Mouse (Mus musculus): ENCODE data around the gene Syt14.

The Syt14 gene

GRCm38 (mm10) chr1:193000908-193001307 lies 34.7 kb downstream of the Syt14 start:
- in situ Hi-C loops (cut with MboI; ENCODE audit: low pct_unique_long_range_greater_than_20kb in 1 of 2, low sequenced_read_pairs in 2 of 2, unreplicated experiment in 1 of 2): no loop called here

- in situ Hi-C loops (cut with MboI; ENCODE audit: low pct_unique_long_range_greater_than_20kb in 1 of 2, low sequenced_read_pairs in 2 of 2, unreplicated experiment in 1 of 2): no loop called here
Observed at GRCm38 (mm10) chr1:192994179-192994873, 41.2 kb downstream of the Syt14 start.

GRCm38 (mm10) chr1:192993491-192993890 lies 42.1 kb downstream of the Syt14 start:
- in situ Hi-C loops (cut with MboI; ENCODE audit: low pct_unique_long_range_greater_than_20kb in 1 of 2, low sequenced_read_pairs in 2 of 2, unreplicated experiment in 1 of 2): no loop called here

- in situ Hi-C loops (cut with MboI; ENCODE audit: low pct_unique_long_range_greater_than_20kb in 1 of 2, low sequenced_read_pairs in 2 of 2, unreplicated experiment in 1 of 2): no loop called here
Observed at GRCm38 (mm10) chr1:192987203-192987602, 48.4 kb downstream of the Syt14 start.

GRCm38 (mm10) chr1:192986481-192986880 lies 49.1 kb downstream of the Syt14 start:
- in situ Hi-C loops (cut with MboI; ENCODE audit: low pct_unique_long_range_greater_than_20kb in 1 of 2, low sequenced_read_pairs in 2 of 2, unreplicated experiment in 1 of 2): no loop called here

GRCm38 (mm10) chr1:192984333-192984732 lies 51.2 kb downstream of the Syt14 start:
- in situ Hi-C loops (cut with MboI; ENCODE audit: low pct_unique_long_range_greater_than_20kb in 1 of 2, low sequenced_read_pairs in 2 of 2, unreplicated experiment in 1 of 2): no loop called here

GRCm38 (mm10) chr1:192981658-192982057 lies 53.9 kb downstream of the Syt14 start:
- in situ Hi-C loops (cut with MboI; ENCODE audit: low pct_unique_long_range_greater_than_20kb in 1 of 2, low sequenced_read_pairs in 2 of 2, unreplicated experiment in 1 of 2): no loop called here

GRCm38 (mm10) chr1:192981120-192981519 lies 54.5 kb downstream of the Syt14 start:
- in situ Hi-C loops (cut with MboI; ENCODE audit: low pct_unique_long_range_greater_than_20kb in 1 of 2, low sequenced_read_pairs in 2 of 2, unreplicated experiment in 1 of 2): no loop called here

- in situ Hi-C loops (cut with MboI; ENCODE audit: low pct_unique_long_range_greater_than_20kb in 1 of 2, low sequenced_read_pairs in 2 of 2, unreplicated experiment in 1 of 2): no loop called here
Observed at GRCm38 (mm10) chr1:192962323-192962722, 73.3 kb downstream of the Syt14 start.

GRCm38 (mm10) chr1:192947839-192948173 lies 87.8 kb downstream of the Syt14 start:
- in situ Hi-C loops (cut with MboI; ENCODE audit: low pct_unique_long_range_greater_than_20kb in 1 of 2, low sequenced_read_pairs in 2 of 2, unreplicated experiment in 1 of 2): no loop called here

- in situ Hi-C loops (cut with MboI; ENCODE audit: low pct_unique_long_range_greater_than_20kb in 1 of 2, low sequenced_read_pairs in 2 of 2, unreplicated experiment in 1 of 2): no loop called here
Observed at GRCm38 (mm10) chr1:192947170-192947838, 88.3 kb downstream of the Syt14 start.

GRCm38 (mm10) chr1:192939033-192939432 lies 96.5 kb downstream of the Syt14 start:
- in situ Hi-C loops (cut with MboI; ENCODE audit: low pct_unique_long_range_greater_than_20kb in 1 of 2, low sequenced_read_pairs in 2 of 2, unreplicated experiment in 1 of 2): no loop called here

- in situ Hi-C loops (cut with MboI; ENCODE audit: low pct_unique_long_range_greater_than_20kb in 1 of 2, low sequenced_read_pairs in 2 of 2, unreplicated experiment in 1 of 2): no loop called here
Observed at GRCm38 (mm10) chr1:192937956-192938355, 97.6 kb downstream of the Syt14 start.

- in situ Hi-C loops (cut with MboI; ENCODE audit: low pct_unique_long_range_greater_than_20kb in 1 of 2, low sequenced_read_pairs in 2 of 2, unreplicated experiment in 1 of 2): no loop called here
Observed at GRCm38 (mm10) chr1:192931797-192932196, 103.8 kb downstream of the Syt14 start.

- in situ Hi-C loops (cut with MboI; ENCODE audit: low pct_unique_long_range_greater_than_20kb in 1 of 2, low sequenced_read_pairs in 2 of 2, unreplicated experiment in 1 of 2): no loop called here
Observed at GRCm38 (mm10) chr1:192912101-192912728, 123.4 kb downstream of the Syt14 start.

GRCm38 (mm10) chr1:192901516-192901915 lies 134.1 kb downstream of the Syt14 start:
- in situ Hi-C loops (cut with MboI; ENCODE audit: low pct_unique_long_range_greater_than_20kb in 1 of 2, low sequenced_read_pairs in 2 of 2, unreplicated experiment in 1 of 2): no loop called here

GRCm38 (mm10) chr1:192900913-192901312 lies 134.7 kb downstream of the Syt14 start:
- in situ Hi-C loops (cut with MboI; ENCODE audit: low pct_unique_long_range_greater_than_20kb in 1 of 2, low sequenced_read_pairs in 2 of 2, unreplicated experiment in 1 of 2): no loop called here

GRCm38 (mm10) chr1:192898742-192899141 lies 136.8 kb downstream of the Syt14 start:
- in situ Hi-C loops (cut with MboI; ENCODE audit: low pct_unique_long_range_greater_than_20kb in 1 of 2, low sequenced_read_pairs in 2 of 2, unreplicated experiment in 1 of 2): no loop called here

- in situ Hi-C loops (cut with MboI; ENCODE audit: low pct_unique_long_range_greater_than_20kb in 1 of 2, low sequenced_read_pairs in 2 of 2, unreplicated experiment in 1 of 2): no loop called here
Observed at GRCm38 (mm10) chr1:192897218-192897617, 138.4 kb downstream of the Syt14 start.

GRCm38 (mm10) chr1:192896076-192896475 lies 139.5 kb downstream of the Syt14 start:
- in situ Hi-C loops (cut with MboI; ENCODE audit: low pct_unique_long_range_greater_than_20kb in 1 of 2, low sequenced_read_pairs in 2 of 2, unreplicated experiment in 1 of 2): no loop called here
